24 mouse cellular contexts compared by ENCODE assay signal in the genomic region with DNA sequence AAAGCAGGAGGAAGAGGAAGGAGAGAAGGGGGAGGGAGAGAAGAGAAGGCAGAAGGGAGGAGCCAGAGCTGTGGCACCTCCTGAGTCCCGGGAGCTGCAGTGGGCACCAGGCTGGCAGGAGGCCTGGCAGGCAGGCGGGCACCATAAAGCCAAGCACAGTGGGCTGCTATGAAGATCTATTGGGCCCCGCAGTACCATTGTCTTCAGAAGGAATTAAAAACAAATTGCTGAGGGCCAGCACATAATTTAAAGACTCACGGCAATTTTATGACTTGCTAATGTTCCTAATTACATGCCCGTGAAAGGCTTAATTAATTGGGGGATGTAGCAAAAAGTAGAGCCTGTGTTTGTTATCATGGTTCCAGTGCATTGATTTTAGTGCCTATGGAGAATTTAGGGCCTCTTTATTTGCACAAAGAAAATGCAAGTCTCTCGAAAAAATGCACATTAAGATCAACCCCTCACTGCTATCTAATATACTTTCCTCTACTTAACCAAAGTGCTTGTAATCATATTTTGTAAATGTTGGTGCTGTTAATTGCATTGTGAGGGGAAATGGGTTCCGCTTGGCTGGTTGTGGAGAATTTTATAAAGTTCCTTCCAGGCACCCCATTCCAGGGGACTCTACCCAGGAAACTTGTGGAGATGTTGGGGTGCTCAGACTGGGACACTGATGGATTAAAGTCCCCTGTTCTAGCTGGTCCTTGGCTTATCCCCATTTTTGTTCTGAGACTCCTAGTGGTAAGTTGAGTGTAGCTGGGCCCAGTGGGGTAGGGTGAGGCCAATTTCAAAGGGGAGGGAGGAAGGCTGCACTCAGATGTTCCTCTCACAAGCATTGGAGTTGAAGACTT.
DNase-seq lines count a peak whose midpoint lies in the region; ATAC-seq lines count a peak whose summit lies in the region.
"Had no signal": no experiment of that assay in that cellular context is flagged by ENCODE, and none has a peak within 500 bp of the region (broad histone marks: within the 10 kb centered on the region; RNA-seq: fewer than 3 reads in every experiment).

No protein-coding gene starts in this region.

- no peak overlapping the region for H3K27ac ChIP-seq in forebrain, embryonic 14.5 days (ENCODE audit: low read depth, low read length)
- no peak overlapping the region for H3K27ac ChIP-seq in forebrain, embryonic 16.5 days (ENCODE audit: low read length)
- H3K27ac ChIP-seq in kidney, embryonic 14.5 days (ENCODE audit: low read depth, low read length), result no peak overlapping the region
- H3K27ac ChIP-seq in midbrain, embryonic 14.5 days (replicated peaks; ENCODE audit: low read depth, low read length), result no peak overlapping the region
- H3K27ac ChIP-seq in midbrain, embryonic 13.5 days, result no peak overlapping the region; the same call in 1 of the 2 replicates
- H3K27ac ChIP-seq in neural tube, embryonic 15.5 days (replicated peaks), result peak overlapping the region; percentile 72
- H3K27ac ChIP-seq: embryonic facial prominence, embryonic 10.5 days; embryonic facial prominence, embryonic 15.5 days; forebrain, embryonic 12.5 days; layer of hippocampus, adult 2 months; liver, embryonic 14.5 days; stomach, embryonic 15.5 days had no signal

- no peak overlapping the region for H3K9ac ChIP-seq in forebrain, embryonic 14.5 days (ENCODE audit: low read length)
- no peak overlapping the region for H3K9ac ChIP-seq in forebrain, embryonic 16.5 days (replicated peaks; ENCODE audit: low read depth, low read length)
- no peak overlapping the region for H3K9ac ChIP-seq in kidney, embryonic 14.5 days (ENCODE audit: low read depth, low read length)
- no peak overlapping the region for H3K9ac ChIP-seq in midbrain, embryonic 14.5 days (replicated peaks; ENCODE audit: low read length)
- H3K9ac ChIP-seq in midbrain, embryonic 13.5 days (replicated peaks), result no peak overlapping the region
- H3K9ac ChIP-seq in neural tube, embryonic 15.5 days (replicated peaks), result no peak overlapping the region; the same call in 1 of the 2 replicates
- H3K9ac ChIP-seq: embryonic facial prominence, embryonic 15.5 days; forebrain, embryonic 12.5 days; liver, embryonic 14.5 days; lung, embryonic 14.5 days; stomach, embryonic 15.5 days had no signal

- no peaks in the 10 kb centered on the region for H3K27me3 ChIP-seq in forebrain, embryonic 14.5 days (replicated peaks; ENCODE audit: control insufficient read depth, insufficient read depth, low read length)
- H3K27me3 ChIP-seq in forebrain, embryonic 16.5 days (replicated peaks; ENCODE audit: control insufficient read depth, insufficient read depth, low read length), result peaks cover 6% of the 10 kb centered on the region
- H3K27me3 ChIP-seq in kidney, embryonic 14.5 days (ENCODE audit: control insufficient read depth, insufficient read depth, low read length), result no peaks in the 10 kb centered on the region
- H3K27me3 ChIP-seq in midbrain, embryonic 14.5 days (ENCODE audit: control insufficient read depth, insufficient read depth, low read length), result no peaks in the 10 kb centered on the region
- peaks cover 21% of the 10 kb centered on the region; the same call in 1 of the 2 replicates for H3K27me3 ChIP-seq in midbrain, embryonic 13.5 days
- H3K27me3 ChIP-seq in neural tube, embryonic 15.5 days (replicated peaks), result peaks cover 38% of the 10 kb centered on the region
- H3K27me3 ChIP-seq: stomach, embryonic 15.5 days had no signal

- peak; percentile 39 for DNase-seq in forebrain, embryonic 14.5 days (ENCODE audit: low spot score)
- no peak for DNase-seq in kidney, adult 18-20 months
- peak; percentile 37 for DNase-seq in midbrain, embryonic 14.5 days
- DNase-seq in embryo, embryonic 9.5 days (ENCODE audit: extremely low spot score), result no peak
- DNase-seq: adrenal gland, postnatal 25 days; cerebellum, postnatal 14 days; gastrocnemius, postnatal 14 days; heart, postnatal 14 days; liver; lung, postnatal 14 days; right cerebral cortex, postnatal 25 days had no signal

- no peak overlapping the region for H3K4me2 ChIP-seq in forebrain, embryonic 14.5 days (ENCODE audit: low read length)
- no peak overlapping the region for H3K4me2 ChIP-seq in forebrain, embryonic 16.5 days (ENCODE audit: low read length)
- no peak overlapping the region for H3K4me2 ChIP-seq in kidney, embryonic 14.5 days (replicated peaks; ENCODE audit: low read depth, low read length)
- no peak overlapping the region for H3K4me2 ChIP-seq in midbrain, embryonic 14.5 days (ENCODE audit: low read length)
- no peak overlapping the region for H3K4me2 ChIP-seq in midbrain, embryonic 13.5 days (replicated peaks)
- H3K4me2 ChIP-seq in neural tube, embryonic 15.5 days, result no peak overlapping the region
- H3K4me2 ChIP-seq: embryonic facial prominence, embryonic 15.5 days; forebrain, embryonic 12.5 days; lung, embryonic 14.5 days; stomach, embryonic 15.5 days had no signal

- ATAC-seq in forebrain, embryonic 14.5 days, result no peak
- ATAC-seq in forebrain, embryonic 16.5 days, result no peak
- ATAC-seq in kidney, embryonic 14.5 days (ENCODE audit: low FRiP score, low TSS enrichment), result 0 out of 2 replicates have a peak, but pooled peaks have one; percentile 49
- no peak for ATAC-seq in midbrain, embryonic 14.5 days (ENCODE audit: low FRiP score, low TSS enrichment)
- no peak for ATAC-seq in midbrain, embryonic 13.5 days
- peak; percentile 80 for ATAC-seq in neural tube, embryonic 15.5 days (ENCODE audit: low FRiP score)
- ATAC-seq: intestine, postnatal 0 days; midbrain, embryonic 16.5 days had no signal

- peaks cover 4% of the 10 kb centered on the region; the same call in 1 of the 2 replicates for H3K4me1 ChIP-seq in forebrain, embryonic 14.5 days (ENCODE audit: control insufficient read depth, insufficient read depth, low read length)
- peaks cover 4% of the 10 kb centered on the region; the same call in 1 of the 2 replicates for H3K4me1 ChIP-seq in forebrain, embryonic 16.5 days (replicated peaks; ENCODE audit: control insufficient read depth, insufficient read depth, low read length)
- peaks cover 16% of the 10 kb centered on the region for H3K4me1 ChIP-seq in kidney, embryonic 14.5 days (ENCODE audit: control insufficient read depth, insufficient read depth, low read length)
- H3K4me1 ChIP-seq in midbrain, embryonic 14.5 days (ENCODE audit: control insufficient read depth, insufficient read depth, low read length), result no peaks in the 10 kb centered on the region
- H3K4me1 ChIP-seq in midbrain, embryonic 13.5 days (replicated peaks), result peaks cover 15% of the 10 kb centered on the region; the same call in 1 of the 2 replicates
- H3K4me1 ChIP-seq in neural tube, embryonic 15.5 days, result peaks cover 24% of the 10 kb centered on the region
- H3K4me1 ChIP-seq: embryonic facial prominence, embryonic 10.5 days; embryonic facial prominence, embryonic 15.5 days; stomach, embryonic 15.5 days had no signal

- no peak overlapping the region for H3K4me3 ChIP-seq in forebrain, embryonic 14.5 days (ENCODE audit: low read depth, low read length)
- H3K4me3 ChIP-seq in forebrain, embryonic 16.5 days (replicated peaks; ENCODE audit: low read length), result no peak overlapping the region
- no peak overlapping the region for H3K4me3 ChIP-seq in kidney, embryonic 14.5 days (ENCODE audit: low read length)
- H3K4me3 ChIP-seq in midbrain, embryonic 14.5 days (replicated peaks; ENCODE audit: low read depth, low read length), result no peak overlapping the region
- no peak overlapping the region for H3K4me3 ChIP-seq in midbrain, embryonic 13.5 days (replicated peaks)
- no peak overlapping the region for H3K4me3 ChIP-seq in neural tube, embryonic 15.5 days (replicated peaks)
- H3K4me3 ChIP-seq: embryonic facial prominence, embryonic 10.5 days; embryonic facial prominence, embryonic 15.5 days; forebrain, embryonic 12.5 days; layer of hippocampus, adult 2 months; stomach, embryonic 15.5 days had no signal

- no peaks in the 10 kb centered on the region for H3K9me3 ChIP-seq in forebrain, embryonic 14.5 days (replicated peaks; ENCODE audit: control insufficient read depth, low read length)
- no peaks in the 10 kb centered on the region for H3K9me3 ChIP-seq in forebrain, embryonic 16.5 days (ENCODE audit: control insufficient read depth, low read length)
- H3K9me3 ChIP-seq in kidney, embryonic 14.5 days (ENCODE audit: control insufficient read depth, low read length), result no peaks in the 10 kb centered on the region
- no peaks in the 10 kb centered on the region for H3K9me3 ChIP-seq in midbrain, embryonic 14.5 days (ENCODE audit: control insufficient read depth, low read length)
- no peaks in the 10 kb centered on the region for H3K9me3 ChIP-seq in midbrain, embryonic 13.5 days
- no peaks in the 10 kb centered on the region for H3K9me3 ChIP-seq in neural tube, embryonic 15.5 days (replicated peaks)
- H3K9me3 ChIP-seq: embryonic facial prominence, embryonic 10.5 days; embryonic facial prominence, embryonic 15.5 days; forebrain, embryonic 12.5 days; stomach, embryonic 15.5 days had no signal

- WGBS in forebrain, embryonic 14.5 days, result 23% methylated on average over 7 of the region's 7 CpGs
- 25% methylated on average over 7 of the region's 7 CpGs for WGBS in forebrain, embryonic 16.5 days
- 28% methylated on average over 7 of the region's 7 CpGs for WGBS in kidney, embryonic 14.5 days
- WGBS in midbrain, embryonic 14.5 days, result 63% methylated on average over 7 of the region's 7 CpGs
- 66% methylated on average over 7 of the region's 7 CpGs for WGBS in midbrain, embryonic 13.5 days
- 20% methylated on average over 7 of the region's 7 CpGs for WGBS in neural tube, embryonic 15.5 days

- H3K36me3 ChIP-seq in forebrain, embryonic 14.5 days (ENCODE audit: control insufficient read depth, insufficient read depth, low read length), result no peaks in the 10 kb centered on the region
- H3K36me3 ChIP-seq in forebrain, embryonic 16.5 days (ENCODE audit: control insufficient read depth, insufficient read depth), result no peaks in the 10 kb centered on the region
- no peaks in the 10 kb centered on the region for H3K36me3 ChIP-seq in kidney, embryonic 14.5 days (ENCODE audit: control insufficient read depth, insufficient read depth, low read length)
- H3K36me3 ChIP-seq in midbrain, embryonic 14.5 days (ENCODE audit: control insufficient read depth, insufficient read depth, low read length), result no peaks in the 10 kb centered on the region
- no peaks in the 10 kb centered on the region for H3K36me3 ChIP-seq in midbrain, embryonic 13.5 days
- no peaks in the 10 kb centered on the region for H3K36me3 ChIP-seq in neural tube, embryonic 15.5 days
- H3K36me3 ChIP-seq: embryonic facial prominence, embryonic 10.5 days; embryonic facial prominence, embryonic 15.5 days; forebrain, embryonic 12.5 days; stomach, embryonic 15.5 days had no signal

Comparison
In these comparisons a context has a peak if more than half of its experiments do, and no peak if none do; other contexts are left out.
1. ATAC-seq: peak in kidney, embryonic 14.5 days (single experiment) and neural tube, embryonic 15.5 days (single experiment); none in forebrain, embryonic 14.5 days (single experiment), forebrain, embryonic 16.5 days (single experiment), midbrain, embryonic 14.5 days (single experiment) and midbrain, embryonic 13.5 days (single experiment).
2. DNase-seq: peak in forebrain, embryonic 14.5 days (single experiment) and midbrain, embryonic 14.5 days (single experiment); none in kidney, adult 18-20 months (single experiment) and embryo, embryonic 9.5 days (single experiment).